Mouse (Mus musculus) ovary, postnatal 36 days (tissue): ENCODE measurements around the gene Ostc.
A peak's percentile ranks its signal among the peaks of the same experiment; 100 is the strongest.

Source experiments
- DNase-seq: peaks from one replicate; pipeline ENCODE4 v3.0.0; 2022; ENCODE audit warnings: low spot score, mixed read lengths

Gene Ostc

DNA sequence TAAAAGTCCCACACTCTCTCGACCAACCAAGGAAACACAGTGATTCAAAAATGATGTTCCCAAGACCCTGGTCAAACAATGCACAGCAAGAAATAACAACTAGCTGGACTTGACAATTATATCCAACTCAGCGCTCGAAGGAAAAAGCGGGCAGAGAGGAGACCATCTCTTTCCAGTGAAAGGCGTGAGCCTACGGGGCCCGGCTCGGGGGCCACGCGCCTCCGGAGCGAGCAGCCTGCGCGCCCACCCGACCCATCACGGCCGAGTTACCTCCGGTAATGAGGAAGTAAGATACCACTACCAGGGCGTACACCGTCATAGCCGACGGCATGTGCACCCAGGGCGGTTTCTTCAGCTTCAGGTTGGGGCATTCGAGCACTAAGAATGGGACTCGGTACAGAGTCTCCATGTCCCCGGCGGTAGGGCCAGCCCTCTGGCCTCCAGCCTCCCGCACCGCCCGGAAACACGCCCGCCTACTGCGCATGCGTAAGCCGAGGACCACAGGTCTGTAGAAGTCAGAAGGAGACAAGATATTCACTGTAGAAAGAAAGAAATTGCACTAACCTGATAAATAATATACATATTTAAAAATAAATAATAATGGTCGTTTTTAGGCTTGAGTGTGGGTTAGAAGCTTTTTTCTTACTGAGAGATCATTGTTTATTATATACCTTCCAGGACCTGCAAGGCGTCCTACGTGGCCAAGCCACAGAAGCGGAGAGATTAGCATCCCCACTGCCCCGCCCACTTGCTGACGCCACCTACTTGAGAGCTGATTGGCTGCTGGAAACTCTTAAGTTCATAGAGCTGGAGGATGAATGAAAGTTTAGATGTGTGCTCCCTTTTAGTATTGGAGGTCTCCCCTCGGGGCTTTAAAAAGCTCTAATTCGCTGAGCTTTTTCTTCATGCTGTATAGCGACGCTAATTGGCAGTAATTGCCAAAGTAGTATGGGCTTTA is at the start of gene Ostc:
Ostc (minus strand) TSS at position 478 of the 958 bp plus-strand sequence.
- peak; percentile 91 for DNase-seq

DNA sequence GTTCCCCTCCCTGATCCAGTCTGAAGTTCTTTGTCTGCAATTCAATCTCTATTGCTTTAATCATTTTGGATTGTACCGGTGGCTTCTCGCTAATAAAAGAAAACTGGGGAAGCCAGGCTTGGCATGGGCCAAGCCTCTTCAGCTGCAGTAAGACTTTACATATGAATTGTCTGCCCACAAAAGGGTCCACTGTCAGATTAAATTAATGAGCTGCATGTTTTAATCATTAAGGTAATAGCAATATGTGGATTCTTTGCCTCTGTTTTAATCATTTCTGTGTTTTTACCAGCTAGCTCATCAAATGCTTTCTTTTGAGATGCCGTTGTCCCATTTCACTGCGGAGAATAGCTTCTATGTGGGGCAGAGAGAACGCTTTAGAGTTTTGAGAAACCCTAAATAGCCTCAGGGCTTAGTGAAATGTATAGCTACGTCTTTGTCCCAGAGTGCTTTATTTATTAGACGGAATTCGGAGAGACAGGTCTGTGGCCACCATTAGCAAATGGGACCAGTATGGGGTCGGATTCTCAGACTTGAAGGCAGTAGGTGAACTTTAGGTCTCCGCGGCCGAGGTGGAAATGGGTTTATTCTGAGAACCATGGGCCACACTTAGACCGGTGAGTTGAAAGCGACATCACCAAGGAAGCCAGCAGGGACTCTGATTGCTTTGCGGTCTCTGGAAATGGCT is 49.1 kb upstream of the Ostc start:
- no peak for DNase-seq

DNA sequence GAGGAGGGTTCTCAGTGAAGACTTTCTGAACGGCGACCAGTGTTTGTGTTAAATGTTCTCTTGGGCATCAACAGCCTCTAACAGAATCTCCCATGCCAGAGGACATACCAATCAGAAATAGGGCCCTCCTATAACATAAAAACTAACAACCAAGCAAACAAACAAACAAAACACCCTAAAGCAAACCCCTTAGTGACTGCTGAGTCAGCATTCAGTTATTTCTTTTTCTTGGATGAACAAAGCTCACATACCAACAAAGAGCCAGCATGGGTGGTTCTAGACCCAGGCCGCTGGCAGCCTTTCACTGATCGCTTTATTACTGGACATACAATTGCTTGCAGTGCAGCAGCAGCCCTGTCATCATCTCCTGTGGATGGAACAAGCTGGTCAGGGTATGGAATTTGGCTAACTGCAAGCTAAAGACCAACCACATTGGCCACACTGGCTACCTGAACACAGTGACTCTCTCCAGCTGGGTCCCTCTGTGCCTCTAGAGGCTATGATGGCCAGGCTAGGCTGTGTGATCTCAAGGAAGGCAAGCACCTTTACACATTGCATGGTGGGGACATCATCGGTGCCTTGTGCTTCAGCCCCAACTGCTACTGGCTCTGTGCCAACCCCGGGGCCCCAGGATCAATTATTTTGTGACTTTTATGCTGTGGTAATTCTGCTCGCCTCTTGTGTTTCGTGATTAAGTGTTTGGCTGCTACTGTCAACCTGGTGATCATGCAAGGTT is 48.0 kb upstream of the Ostc start:
- DNase-seq: no peak

DNA sequence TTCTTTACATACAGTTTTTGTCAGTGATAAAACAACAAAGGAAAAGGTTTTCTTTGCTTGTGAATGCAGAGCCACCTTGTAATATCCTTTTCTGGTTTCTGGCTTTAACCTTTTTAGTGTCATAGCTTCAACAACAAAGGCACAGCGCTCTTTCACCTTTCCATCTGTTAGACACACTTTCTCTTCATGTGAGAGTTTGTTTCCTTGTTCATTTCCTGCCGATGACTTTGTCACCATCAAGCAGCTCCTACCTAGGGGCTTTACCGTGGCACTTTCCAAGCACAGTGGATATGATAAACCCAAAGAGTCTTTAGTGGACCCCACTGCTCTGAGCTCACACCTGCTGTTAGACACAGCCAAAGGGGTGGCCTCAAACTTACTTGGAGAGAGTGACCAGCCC is 40.0 kb upstream of the Ostc start:
- DNase-seq: no peak

DNA sequence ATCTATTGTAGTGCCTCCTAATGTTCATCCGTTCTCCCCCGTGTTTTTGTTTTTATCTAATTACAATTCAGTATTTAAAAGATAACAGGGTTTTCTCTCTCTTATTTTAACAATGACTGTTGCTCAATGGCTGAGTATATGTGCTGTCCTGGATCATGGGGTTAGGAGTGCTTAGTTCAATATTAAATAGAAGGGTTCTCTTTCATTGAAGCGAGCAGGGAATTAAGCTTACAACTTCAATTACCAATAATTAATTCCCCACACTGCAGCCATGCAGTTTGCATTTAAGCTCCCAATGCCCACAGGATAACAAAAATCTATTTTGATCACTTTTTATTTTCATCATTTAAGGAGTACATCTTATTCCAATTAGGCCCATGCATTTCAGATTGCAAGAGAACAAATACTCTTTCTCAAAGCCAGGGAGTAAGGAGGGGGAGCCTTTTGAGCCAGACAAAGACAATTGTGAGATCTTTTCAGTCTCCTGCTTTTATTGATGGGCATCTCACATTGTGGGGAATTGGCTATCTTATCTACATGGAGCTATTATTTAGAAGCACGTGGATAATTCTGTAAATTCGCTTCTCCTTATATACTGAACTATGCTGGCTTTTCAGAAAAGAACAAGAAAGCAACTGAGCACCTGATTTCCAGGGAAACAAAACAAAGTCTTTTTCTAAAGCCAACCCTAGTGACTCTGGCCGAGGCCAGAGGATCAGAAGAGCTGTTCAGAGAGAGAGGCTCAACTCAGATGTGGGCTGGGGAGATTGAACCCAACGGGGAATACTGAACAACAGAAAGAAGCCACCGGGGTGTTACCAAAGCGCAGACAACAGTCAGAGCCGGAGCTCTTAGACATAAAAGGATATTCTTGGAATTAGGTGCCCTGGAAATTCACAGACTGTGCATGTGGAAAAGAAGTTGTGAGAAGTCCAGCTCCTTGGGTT is 37.7 kb upstream of the Ostc start:
- no peak for DNase-seq

DNA sequence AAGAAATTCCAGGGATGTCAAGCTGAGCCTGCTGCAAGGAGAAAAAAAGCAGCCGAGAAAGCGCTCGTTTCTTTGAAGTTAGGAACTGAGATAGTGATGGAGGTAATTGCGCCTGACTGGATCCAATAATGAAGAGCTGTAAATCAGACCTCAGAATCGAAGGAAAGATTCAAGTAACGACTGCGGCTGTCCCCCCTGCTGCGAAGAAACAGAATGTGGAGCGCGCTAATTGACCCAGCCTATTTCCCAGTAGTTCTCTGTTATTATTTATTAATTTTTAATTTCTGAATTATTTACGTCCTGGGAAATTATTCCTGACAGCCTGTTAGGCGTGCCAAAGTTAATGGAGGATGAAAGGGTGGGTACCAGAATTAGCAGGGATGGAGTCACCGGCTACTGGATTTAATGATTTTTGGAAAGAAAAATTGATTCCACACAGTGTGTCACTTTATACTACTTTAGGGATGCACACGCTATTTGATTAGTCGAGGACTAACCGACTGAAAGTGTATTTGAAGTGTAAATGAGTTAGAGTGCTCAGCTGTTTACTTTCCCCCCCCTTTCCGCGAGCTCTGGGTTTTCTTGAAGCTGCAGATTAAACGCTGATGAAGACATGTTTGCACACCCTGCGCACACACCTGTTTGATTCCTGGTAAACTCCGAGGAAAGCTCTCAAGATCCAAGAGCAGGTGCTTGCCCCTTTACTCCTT is 28.6 kb upstream of the Ostc start:
- no peak for DNase-seq

DNA sequence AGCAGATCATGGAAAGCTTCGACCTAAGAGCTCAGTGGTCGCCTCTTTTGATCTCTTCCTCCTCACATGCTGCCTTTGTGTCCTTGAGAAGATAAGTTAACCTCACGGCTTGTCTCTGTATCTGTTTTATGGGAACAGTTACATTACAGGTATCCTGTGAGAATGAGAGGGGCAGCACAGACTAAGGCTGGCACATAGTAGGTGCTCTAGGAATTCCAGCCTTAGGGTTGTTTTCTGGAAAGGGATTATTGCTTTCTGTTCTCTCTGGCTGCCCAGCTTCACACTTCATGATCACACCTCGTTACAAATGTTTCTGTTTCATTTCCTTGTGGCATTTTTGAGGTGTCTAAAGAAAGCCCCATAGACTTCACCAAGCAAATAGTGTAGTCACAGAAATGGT is 27.5 kb upstream of the Ostc start:
- no peak for DNase-seq

DNA sequence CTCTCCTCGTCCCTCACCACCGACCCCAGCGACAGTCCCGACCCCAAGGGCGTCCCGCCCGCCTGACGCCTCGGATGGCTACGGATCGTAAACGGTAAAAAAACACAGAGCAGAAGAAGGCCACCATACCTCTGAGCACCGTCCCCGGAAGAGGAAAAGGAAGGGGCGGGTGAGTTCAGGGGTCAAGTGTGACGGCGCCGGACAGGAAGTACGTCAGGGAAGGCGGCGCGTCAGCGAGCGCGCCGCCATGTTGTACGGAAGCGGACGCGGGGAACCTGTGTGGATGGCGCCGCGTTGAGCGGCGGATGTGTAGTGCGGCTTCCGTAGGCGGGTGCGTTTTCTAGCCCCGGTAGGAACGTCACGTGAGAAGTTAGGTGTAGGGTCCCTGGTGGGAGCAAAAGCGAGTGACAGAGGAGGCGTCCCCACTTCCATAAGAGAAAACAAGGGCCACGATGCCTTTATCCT is 21.0 kb upstream of the Ostc start, which contains the start of gene Rpl34:
Rpl34 (minus strand) TSS at position 210 of the 465 bp plus-strand sequence.
- peak; percentile 95 for DNase-seq

DNA sequence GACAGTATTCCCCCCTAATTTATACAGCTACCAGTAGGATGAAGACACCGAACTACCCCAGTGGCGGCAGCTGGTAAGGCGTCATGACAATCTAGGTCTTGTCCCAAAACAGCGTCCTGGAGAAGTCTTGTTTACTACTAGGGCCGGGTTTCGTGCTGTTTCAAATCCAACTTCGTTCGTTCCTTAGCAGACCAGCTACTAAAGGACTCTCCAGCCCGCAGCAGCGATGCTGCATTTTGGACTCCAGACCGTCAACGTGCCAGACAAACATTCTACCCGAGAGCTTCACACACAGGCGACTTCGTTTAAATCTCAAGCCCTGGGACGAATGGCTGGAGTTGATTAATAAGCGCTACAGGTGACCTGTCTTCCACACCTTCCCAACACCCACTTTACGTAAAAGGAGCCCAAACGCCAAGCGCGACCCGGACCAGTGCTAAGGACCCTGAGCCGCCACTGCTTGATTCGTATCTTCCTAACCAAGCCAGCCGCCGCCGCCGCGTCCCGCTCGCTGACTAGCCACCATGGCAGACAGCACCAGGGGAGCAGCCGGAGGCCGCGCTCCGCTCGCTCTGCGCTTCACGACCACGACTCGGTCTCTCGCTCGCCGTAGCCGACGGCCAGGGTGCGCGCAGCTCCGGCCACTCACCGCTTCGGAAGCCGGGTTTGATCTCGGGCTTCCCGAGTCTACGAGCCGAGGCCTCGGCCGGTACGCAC is 20.4 kb upstream of the Ostc start:
- no peak for DNase-seq

DNA sequence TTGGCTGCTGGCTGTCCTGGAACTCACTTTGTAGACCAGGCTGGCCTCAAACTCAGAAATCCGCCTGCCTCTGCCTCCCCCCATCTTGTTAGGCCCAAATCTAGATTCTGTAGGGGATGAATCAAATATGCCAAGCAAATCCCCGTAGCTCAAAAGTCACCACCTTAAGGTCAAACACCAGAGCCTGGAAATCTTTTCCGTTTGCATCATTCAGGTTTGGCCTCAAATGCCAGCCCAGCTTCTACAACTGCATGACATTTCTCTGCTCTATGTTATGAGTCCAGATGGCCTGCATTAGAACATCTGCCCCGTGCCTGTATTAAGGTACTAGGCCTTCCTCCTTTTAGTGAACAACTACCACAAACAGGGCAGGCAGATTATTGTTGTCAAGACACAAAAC is 18.4 kb upstream of the Ostc start:
- no peak for DNase-seq

DNA sequence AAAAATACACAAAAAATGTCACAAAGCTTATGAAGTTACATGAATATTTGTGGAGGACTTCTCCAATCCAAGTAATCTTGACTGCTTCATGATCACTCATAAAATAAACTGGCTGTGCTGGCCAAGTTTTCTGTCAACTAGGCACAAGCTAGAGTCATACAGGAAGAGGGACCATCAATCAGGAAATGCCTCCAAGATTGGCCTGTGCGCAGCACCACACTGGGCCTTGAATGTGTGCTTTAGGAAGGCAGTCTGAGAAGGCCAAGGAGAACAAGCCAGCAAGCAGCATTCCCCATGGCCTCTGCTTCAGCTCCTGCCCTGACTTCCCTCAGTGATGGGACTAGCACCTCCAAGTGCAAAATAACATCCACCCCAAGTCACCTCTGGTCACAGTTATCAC is 17.8 kb upstream of the Ostc start:
- no peak for DNase-seq

DNA sequence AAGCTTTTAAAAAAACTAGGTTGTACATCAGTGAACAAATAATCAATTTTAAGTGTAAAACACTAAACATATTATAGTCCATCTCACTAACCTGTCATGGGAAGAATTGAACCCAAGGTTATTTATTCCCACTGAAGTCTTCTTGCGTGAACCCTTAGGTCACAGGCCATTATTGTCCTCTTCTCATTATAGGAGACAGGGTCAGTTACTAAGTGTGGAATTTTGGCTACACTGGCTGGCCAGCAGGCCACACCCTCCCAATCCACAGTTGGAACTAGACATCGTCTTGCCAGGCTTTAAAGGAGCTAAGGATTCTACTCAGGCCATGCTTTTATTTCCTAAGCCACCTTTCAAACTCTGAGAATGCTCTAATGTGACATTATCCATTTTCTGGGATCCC is 16.5 kb upstream of the Ostc start:
- no peak for DNase-seq

DNA sequence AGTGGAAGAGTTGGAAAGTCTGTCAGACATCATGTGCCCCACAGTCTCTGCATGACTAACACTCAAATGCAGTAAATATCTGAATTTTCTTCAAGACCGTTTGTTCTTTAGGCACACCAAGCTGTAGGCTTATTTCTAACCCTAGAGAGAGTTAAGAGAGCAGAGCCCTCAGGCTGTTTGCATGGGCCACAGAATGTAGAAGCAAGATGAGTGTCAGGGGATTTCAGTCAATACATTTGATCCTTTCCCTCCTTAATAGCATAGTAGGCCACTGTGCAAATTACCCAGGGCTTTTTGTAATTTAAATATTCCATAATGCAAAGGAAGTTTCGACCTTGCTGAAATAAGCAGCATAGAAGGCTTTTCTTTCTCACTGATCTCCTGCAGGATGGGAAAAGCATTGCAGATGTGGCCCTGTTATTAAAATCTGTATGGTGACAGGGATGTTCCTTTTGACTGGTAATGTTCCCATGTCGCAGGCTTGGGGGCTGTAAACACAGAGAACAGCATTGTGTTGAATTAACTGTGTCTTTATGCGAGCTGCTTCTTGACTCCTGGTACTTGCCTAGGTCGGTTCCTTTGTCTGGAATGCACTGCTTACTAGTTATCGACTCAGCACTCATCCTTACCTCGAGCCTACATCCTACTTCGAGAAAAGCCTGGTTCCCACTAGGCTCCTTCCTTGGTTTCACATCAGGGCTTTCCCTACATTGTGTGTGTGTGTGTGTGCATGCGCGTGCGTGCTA is 13.7 kb upstream of the Ostc start:
- DNase-seq: no peak

DNA sequence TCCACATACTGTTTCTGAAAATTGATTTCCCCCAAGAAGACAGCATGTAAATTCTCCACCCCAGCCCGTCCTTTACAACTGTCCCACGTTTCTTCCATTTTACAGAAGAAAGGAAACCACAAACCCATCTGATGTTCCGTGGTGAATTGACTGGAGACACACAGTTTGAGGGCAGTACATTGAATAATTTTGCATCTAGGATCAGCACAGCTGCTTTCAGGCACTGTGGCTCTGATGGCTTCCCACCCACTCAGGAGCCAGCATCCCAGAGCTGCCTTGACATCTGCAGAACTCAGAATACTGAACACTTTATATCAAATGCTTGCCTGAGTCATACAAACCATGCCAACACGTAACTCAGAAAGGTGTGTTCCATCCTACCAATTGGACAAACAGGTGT is 11.0 kb upstream of the Ostc start:
- no peak for DNase-seq

DNA sequence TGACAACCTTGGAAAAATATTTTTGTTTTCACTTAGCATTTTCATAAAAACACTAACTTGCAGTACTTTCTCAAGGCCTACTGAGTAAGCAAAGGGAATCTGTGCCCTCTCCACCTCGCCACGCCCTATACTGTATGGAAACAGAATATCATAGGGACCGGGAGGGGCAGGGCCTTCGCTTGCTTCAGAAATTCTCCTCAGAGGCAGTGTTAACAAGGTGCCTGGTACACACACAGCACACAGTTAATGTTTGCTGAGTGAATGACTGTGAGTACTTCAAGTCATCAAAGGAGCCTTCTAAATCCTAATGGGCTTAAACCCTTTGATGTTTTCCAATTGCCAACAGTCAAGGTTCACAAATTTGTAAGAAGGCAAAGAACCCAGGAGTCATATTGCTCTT is 9.6 kb upstream of the Ostc start:
- no peak for DNase-seq

DNA sequence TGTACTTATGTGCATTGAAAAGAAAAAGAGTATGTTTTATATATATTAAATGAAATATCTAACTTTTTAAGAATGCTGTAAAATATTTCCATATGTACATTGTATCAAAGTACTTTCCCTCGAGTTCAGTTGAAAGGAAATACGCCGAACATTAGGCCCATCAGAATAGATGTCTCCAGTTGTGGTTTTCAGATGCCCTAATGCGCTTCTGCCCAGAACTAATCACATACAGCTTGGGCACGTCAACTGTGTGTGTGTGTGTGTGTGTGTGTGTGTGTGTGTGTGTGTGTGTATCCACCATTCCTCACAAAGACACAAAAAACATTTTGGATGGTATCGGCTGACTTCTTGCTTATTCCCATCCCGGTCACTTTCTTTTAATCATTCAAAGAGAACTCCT is 7.3 kb upstream of the Ostc start:
- DNase-seq: no peak

DNA sequence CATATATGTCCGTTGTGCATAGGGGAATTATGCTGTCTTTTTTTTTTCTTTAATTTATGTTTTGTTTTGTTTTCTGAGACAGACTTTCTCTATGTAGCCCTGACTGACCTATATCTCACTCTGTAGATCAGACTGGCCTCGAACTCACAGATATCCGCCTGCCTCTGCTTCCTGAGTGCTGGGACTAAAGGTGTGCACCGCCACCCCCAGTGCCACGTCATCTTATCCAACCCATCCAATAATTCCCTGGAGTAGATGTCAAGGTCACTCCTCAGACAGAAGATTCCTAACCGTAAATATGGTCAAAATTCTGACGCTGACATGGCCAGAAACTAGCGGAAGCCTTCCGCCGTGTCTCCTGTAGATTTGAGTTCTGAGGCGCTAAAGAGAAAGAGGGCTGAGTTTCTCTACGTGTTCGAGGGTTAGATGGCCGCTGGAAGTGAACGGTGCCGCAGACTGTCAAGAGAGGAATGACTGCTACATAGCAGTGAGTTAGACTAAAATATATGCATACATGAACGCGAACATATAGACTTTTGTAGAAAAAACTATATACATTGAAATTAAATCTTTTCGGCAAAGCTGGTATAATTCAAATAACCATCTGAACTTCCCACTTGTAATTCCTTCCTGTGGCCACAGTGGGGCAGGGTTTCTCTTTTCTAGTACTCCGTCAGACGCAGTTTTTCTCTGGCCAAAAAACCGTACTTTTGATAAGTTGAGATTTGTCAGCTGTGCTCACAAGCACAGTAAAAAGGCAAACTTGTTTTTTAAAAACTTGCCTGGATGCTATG is 5.7 kb upstream of the Ostc start:
- DNase-seq: peak; percentile 53

DNA sequence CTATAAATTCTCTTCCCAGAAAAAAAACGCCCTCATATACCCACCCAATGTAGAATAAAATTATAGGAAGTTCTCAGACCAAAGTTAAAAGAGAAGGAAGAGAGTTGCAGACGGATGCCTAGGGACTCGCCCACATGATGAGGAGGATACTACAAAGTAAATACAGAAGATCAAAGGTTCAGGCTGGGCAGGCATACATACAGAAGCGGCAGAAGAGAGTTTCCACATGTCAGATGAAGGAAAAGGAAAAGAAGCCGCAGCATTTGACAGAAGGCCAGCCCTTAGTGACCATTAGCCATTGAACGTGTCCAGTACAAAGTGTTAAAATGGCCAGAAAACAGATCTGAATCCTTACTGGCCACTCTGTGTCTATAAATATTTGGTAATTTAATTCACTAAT is 3.6 kb upstream of the Ostc start:
- no peak for DNase-seq
